Mouse (Mus musculus): ENCODE results near the gene Cmklr1. TPM values are rescaled to one million over a fixed set of nuclear protein-coding genes. Genes with fewer than 3 reads are reported as not detected.
A peak's percentile ranks its signal among the peaks of the same experiment; 100 is the strongest.

Gene Cmklr1
- polyA plus RNA-seq (2016; fragmentation: Nextera tagmentation; extraction: Ambion mirVana): 0.32 and 0.98 TPM in 2 replicates

- DNase-seq (ENCODE audit: extremely low spot score, low spot score): no peak
- H3K4me1 ChIP-seq: peaks cover 21% of the 10 kb centered on the region
- H3K27ac ChIP-seq: peak within 1 kb of the TSS; percentile 48; the same call in 1 of the 2 replicates
- peaks cover 41% of the 10 kb centered on the region for H3K27me3 ChIP-seq (ENCODE audit: poor library complexity, severe bottlenecking)
- H3K4me3 ChIP-seq: peak within 1 kb of the TSS; percentile 30
- no peaks in the 10 kb centered on the region for H3K36me3 ChIP-seq (replicated peaks)
- H3K9me3 ChIP-seq: no peaks in the 10 kb centered on the region
- WGBS: 18% methylated on average over 30 of the region's 30 CpGs
Measured at GRCm38 (mm10) chr5:113650035-113650865, at the start of gene Cmklr1. Gene Cmklr1 (minus strand): TSS chr5:113650426.

GRCm38 (mm10) chr5:113694415-113694814 lies 44.2 kb upstream of the Cmklr1 start:
- Histone ChIP-seq H3K4me3 (no peak overlapping the region), H3K9me3 (peaks cover 5% of the 10 kb centered on the region; the same call in 1 of the 2 replicates), H3K27me3 (ENCODE audit: poor library complexity, severe bottlenecking) (no peaks in the 10 kb centered on the region), H3K27ac (no peak overlapping the region), H3K36me3 (replicated peaks) (no peaks in the 10 kb centered on the region), H3K4me1 (peaks cover 12% of the 10 kb centered on the region)
- WGBS: 70% methylated on average over 5 of the region's 5 CpGs
- DNase-seq (ENCODE audit: extremely low spot score, low spot score): no peak

DNA sequence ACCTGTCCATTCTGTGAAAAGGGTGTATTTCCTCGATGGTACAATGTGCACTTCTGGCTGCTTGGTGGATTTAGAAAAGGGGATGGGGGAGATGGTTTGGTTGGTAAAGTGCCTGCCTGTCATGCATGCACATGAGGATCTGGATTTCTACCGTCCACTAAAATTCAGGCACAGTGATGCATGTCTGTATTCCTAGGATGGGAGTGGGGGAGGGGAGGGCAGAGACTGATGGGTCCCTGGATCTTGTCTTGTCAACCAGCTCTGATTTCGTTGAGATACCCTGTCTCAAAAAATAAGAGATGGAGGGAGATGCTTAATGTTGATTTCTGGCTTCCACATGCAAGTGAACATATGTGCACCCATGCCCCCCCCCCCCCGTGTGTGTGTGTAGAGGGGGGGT lies 43.8 kb upstream of the Cmklr1 start:
- Histone ChIP-seq H3K4me1 (peaks cover 12% of the 10 kb centered on the region), H3K36me3 (replicated peaks) (no peaks in the 10 kb centered on the region), H3K27me3 (ENCODE audit: poor library complexity, severe bottlenecking) (no peaks in the 10 kb centered on the region), H3K9me3 (peaks cover 5% of the 10 kb centered on the region; the same call in 1 of the 2 replicates), H3K4me3 (no peak overlapping the region), H3K27ac (no peak overlapping the region)
- 72% methylated on average over 4 of the region's 4 CpGs for WGBS
- DNase-seq (ENCODE audit: extremely low spot score, low spot score): no peak

GRCm38 (mm10) chr5:113693196-113693755 lies 43.0 kb upstream of the Cmklr1 start:
- Histone ChIP-seq H3K9me3 (peaks cover 5% of the 10 kb centered on the region; the same call in 1 of the 2 replicates), H3K4me1 (peaks cover 12% of the 10 kb centered on the region), H3K27ac (no peak overlapping the region), H3K4me3 (no peak overlapping the region), H3K36me3 (replicated peaks) (no peaks in the 10 kb centered on the region), H3K27me3 (ENCODE audit: poor library complexity, severe bottlenecking) (no peaks in the 10 kb centered on the region)
- no peak for DNase-seq (ENCODE audit: extremely low spot score, low spot score)
- WGBS: 91% methylated on average over 8 of the region's 8 CpGs

GRCm38 (mm10) chr5:113690866-113691265 lies 40.6 kb upstream of the Cmklr1 start:
- peaks cover 12% of the 10 kb centered on the region for H3K4me1 ChIP-seq
- WGBS: 85% methylated on average over 2 of the region's 2 CpGs

DNA sequence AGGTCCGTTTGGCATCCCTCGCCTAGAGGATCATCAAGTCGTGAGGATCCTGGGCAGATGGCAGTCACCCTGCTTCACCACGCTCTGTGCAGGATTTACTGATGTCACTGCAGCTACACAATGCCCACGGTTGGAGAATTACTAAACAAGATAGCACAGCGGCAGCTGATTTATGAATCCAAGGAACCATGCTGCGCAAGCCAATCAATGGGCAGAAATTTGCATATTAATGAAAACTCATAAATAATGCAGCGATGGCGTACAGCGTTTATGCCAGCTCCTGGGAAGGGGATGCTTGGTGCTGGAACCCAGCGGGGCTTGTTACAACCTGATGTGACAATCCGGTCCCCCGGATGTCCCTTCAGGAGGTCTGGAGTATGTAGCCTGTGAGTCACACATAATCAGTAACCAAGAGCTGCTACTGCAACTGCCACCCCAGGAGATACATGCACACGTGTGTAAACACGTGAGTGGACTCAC lies 39.9 kb upstream of the Cmklr1 start:
- WGBS: 82% methylated on average over 15 of the region's 15 CpGs
- no peaks in the 10 kb centered on the region for H3K36me3 ChIP-seq (replicated peaks)
- H3K4me1 ChIP-seq: peaks cover 12% of the 10 kb centered on the region
- no peak for DNase-seq (ENCODE audit: extremely low spot score, low spot score)
- peaks cover 5% of the 10 kb centered on the region; the same call in 1 of the 2 replicates for H3K9me3 ChIP-seq
- H3K27ac ChIP-seq: no peak overlapping the region
- H3K4me3 ChIP-seq: no peak overlapping the region
- no peaks in the 10 kb centered on the region for H3K27me3 ChIP-seq (ENCODE audit: poor library complexity, severe bottlenecking)

More at GRCm38 (mm10) chr5:113690866-113691265, 40.6 kb upstream of the Cmklr1 start:
- Histone ChIP-seq H3K27me3 (ENCODE audit: poor library complexity, severe bottlenecking) (no peaks in the 10 kb centered on the region), H3K9me3 (peaks cover 5% of the 10 kb centered on the region; the same call in 1 of the 2 replicates), H3K36me3 (replicated peaks) (no peaks in the 10 kb centered on the region), H3K4me3 (no peak overlapping the region), H3K27ac (no peak overlapping the region)
- no peak for DNase-seq (ENCODE audit: extremely low spot score, low spot score)

- peaks cover 6% of the 10 kb centered on the region; the same call in 1 of the 2 replicates for H3K4me1 ChIP-seq
- 89% methylated on average over 5 of the region's 5 CpGs for WGBS
Measured at GRCm38 (mm10) chr5:113687514-113687913, 37.3 kb upstream of the Cmklr1 start.

DNA sequence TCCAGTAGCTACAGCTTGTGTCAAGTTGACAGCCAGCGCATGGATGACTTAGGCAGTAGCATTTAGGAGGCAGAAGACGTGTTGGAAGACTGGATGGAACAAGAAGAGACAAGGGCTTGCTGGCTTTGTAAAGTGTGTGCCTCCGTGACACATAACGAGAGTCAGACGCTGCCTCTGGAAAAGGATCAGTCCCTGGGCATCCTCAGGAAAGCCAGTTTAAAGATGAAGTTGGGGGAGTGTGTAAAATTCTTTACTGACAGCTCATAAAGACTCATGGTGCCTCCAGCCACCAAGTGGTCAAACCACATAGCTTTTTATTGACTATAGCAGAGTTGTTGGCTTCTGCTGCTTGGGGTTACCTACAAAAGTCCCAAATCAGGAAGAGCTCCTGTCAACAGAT lies 35.2 kb upstream of the Cmklr1 start:
- Histone ChIP-seq H3K4me1 (peaks cover 6% of the 10 kb centered on the region; the same call in 1 of the 2 replicates), H3K27me3 (ENCODE audit: poor library complexity, severe bottlenecking) (no peaks in the 10 kb centered on the region), H3K4me3 (no peak overlapping the region), H3K27ac (no peak overlapping the region), H3K9me3 (0 out of 2 replicates have a peak, but pooled peaks cover 3% of the 10 kb centered on the region), H3K36me3 (replicated peaks) (no peaks in the 10 kb centered on the region)
- 81% methylated on average over 5 of the region's 5 CpGs for WGBS
- no peak for DNase-seq (ENCODE audit: extremely low spot score, low spot score)

More at GRCm38 (mm10) chr5:113687514-113687913, 37.3 kb upstream of the Cmklr1 start:
- H3K36me3 ChIP-seq (replicated peaks): no peaks in the 10 kb centered on the region
- H3K27ac ChIP-seq: no peak overlapping the region
- no peaks in the 10 kb centered on the region for H3K27me3 ChIP-seq (ENCODE audit: poor library complexity, severe bottlenecking)
- H3K9me3 ChIP-seq: no peaks in the 10 kb centered on the region
- no peak for DNase-seq (ENCODE audit: extremely low spot score, low spot score)
- H3K4me3 ChIP-seq: no peak overlapping the region

GRCm38 (mm10) chr5:113683246-113683645 lies 33.0 kb upstream of the Cmklr1 start:
- Histone ChIP-seq H3K4me3 (no peak overlapping the region), H3K36me3 (replicated peaks) (no peaks in the 10 kb centered on the region), H3K4me1 (peaks cover 6% of the 10 kb centered on the region; the same call in 1 of the 2 replicates), H3K9me3 (peaks cover 3% of the 10 kb centered on the region; the same call in 1 of the 2 replicates), H3K27me3 (ENCODE audit: poor library complexity, severe bottlenecking) (no peaks in the 10 kb centered on the region), H3K27ac (no peak overlapping the region)
- whole genome bisulfite sequencing: 84% methylated on average over 5 of the region's 5 CpGs
- DNase-seq (ENCODE audit: extremely low spot score, low spot score): no peak

DNA sequence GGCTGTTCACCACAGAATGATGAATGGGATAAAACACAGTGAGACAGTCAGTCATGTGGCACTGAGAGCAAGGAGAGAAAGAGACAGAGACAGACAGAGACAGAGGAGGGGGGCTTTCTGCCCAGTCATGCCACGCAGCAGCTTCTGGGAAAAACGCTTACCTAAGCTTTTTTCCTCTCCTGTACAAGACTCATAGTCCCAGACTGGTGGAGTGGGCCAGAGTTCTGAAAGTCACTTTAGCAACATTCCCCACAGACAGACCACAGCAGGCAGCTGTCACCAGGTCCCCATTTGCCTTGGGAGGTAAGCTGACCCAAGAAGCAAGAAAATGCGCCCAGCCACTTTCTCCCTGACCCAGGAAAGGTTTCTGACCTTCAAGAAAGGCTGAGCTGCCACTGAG lies 32.2 kb upstream of the Cmklr1 start:
- Histone ChIP-seq H3K27ac (no peak overlapping the region), H3K9me3 (peaks cover 3% of the 10 kb centered on the region; the same call in 1 of the 2 replicates), H3K4me1 (peaks cover 6% of the 10 kb centered on the region; the same call in 1 of the 2 replicates), H3K36me3 (replicated peaks) (no peaks in the 10 kb centered on the region), H3K27me3 (ENCODE audit: poor library complexity, severe bottlenecking) (no peaks in the 10 kb centered on the region), H3K4me3 (no peak overlapping the region)
- 78% methylated on average over 3 of the region's 3 CpGs for WGBS
- DNase-seq (ENCODE audit: extremely low spot score, low spot score): no peak

- DNase-seq (ENCODE audit: extremely low spot score, low spot score): no peak
- peak overlapping the region; percentile 11; the same call in 1 of the 2 replicates for H3K27ac ChIP-seq
- no peak overlapping the region for H3K4me3 ChIP-seq
- H3K27me3 ChIP-seq (ENCODE audit: poor library complexity, severe bottlenecking): no peaks in the 10 kb centered on the region
- peaks cover 3% of the 10 kb centered on the region; the same call in 1 of the 2 replicates for H3K9me3 ChIP-seq
- H3K36me3 ChIP-seq (replicated peaks): no peaks in the 10 kb centered on the region
- 89% methylated on average over 14 of the region's 14 CpGs for WGBS
- H3K4me1 ChIP-seq: peaks cover 6% of the 10 kb centered on the region; the same call in 1 of the 2 replicates
Measured at GRCm38 (mm10) chr5:113681219-113681618, 31.0 kb upstream of the Cmklr1 start.

- WGBS: 93% methylated on average over 4 of the region's 4 CpGs
- no peaks in the 10 kb centered on the region for H3K36me3 ChIP-seq (replicated peaks)
Measured at GRCm38 (mm10) chr5:113679509-113679908, 29.3 kb upstream of the Cmklr1 start.

More at GRCm38 (mm10) chr5:113679509-113679908, 29.3 kb upstream of the Cmklr1 start:
- Histone ChIP-seq H3K9me3 (peaks cover 3% of the 10 kb centered on the region; the same call in 1 of the 2 replicates), H3K27ac (no peak overlapping the region), H3K4me1 (peaks cover 6% of the 10 kb centered on the region; the same call in 1 of the 2 replicates), H3K27me3 (ENCODE audit: poor library complexity, severe bottlenecking) (no peaks in the 10 kb centered on the region), H3K4me3 (no peak overlapping the region)
- no peak for DNase-seq (ENCODE audit: extremely low spot score, low spot score)

Measured in forebrain, embryonic 10.5 days (tissue).